Mouse (Mus musculus) adrenal gland, postnatal 36 days (tissue): ENCODE measurements at regions not wholly inside any gene's neighbourhood (a gene's known extent, or its start where the extent isn't known, plus 50 kb on each side); places are given as distances from the start of the nearest gene placed in this dataset.
A peak's percentile ranks its signal among the peaks of the same experiment; 100 is the strongest.

Experiments used
- DNase-seq, 2 experiments: peaks; one replicate each; pipeline ENCODE4 v3.0.0; 2021; ENCODE audit warnings: mixed read lengths in 1 of 2

- no peak for DNase-seq
Measured at GRCm38 (mm10) chr1:138771307-138772011, 76.9 kb downstream of the Lhx9 start.

GRCm38 (mm10) chr1:138762876-138763275 is 85.5 kb downstream of the Lhx9 start:
- DNase-seq: no peak

- no peak for DNase-seq
Measured at GRCm38 (mm10) chr1:138757777-138758176, 90.6 kb downstream of the Lhx9 start.

GRCm38 (mm10) chr1:138733308-138733707 is 113.4 kb upstream of the Nek7 start:
- DNase-seq: no peak

GRCm38 (mm10) chr1:138731008-138731407 is 111.1 kb upstream of the Nek7 start:
- no peak for DNase-seq

DNA sequence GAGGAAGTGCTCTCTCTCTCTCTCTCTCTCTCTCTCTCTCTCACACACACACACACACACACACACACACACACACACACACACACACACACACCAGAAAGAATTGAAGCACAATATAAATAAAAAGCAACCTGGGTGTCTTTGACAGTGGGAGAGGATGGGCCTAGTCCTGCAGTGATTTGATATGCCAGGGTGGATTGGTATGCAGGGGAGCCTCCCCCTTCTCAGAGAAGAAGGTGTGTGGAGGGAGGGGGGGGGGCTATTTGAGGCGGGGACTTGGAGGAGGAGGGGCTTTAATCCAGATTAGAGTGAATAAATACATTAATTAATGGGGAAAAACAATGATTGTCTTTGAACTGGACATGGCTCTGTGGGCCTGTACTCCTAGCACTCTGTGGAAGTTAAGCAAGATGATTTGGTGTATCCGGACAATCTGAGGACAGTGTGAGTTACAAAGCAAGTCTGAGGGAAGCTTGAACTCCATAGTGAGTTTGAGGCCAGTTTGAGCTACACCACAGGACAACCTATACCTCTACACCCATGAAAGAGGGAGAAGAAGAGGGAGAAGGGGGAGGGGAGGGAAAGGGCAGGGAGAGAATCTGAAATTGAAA is 109.3 kb upstream of the Nek7 start:
- no peak for DNase-seq

DNA sequence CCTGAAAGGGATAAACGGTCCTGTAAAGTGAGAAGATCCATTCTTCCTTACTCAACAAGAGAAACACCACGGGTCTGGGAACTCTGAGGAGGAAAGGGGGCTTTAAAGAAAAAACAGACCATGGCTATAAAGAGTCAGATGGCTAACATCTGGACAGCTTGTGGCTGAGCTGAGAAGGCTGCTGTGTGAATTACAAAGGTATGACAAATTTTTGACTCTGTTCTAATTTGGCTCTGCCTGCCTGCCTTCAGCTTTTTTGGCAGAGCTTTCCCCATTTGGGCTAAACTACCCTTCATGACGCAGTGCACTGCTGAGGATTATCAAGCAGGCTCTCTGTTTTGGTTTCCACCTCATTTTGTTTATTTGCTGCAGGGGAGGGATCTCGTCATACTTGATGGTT is 100.8 kb upstream of the Nek7 start:
- DNase-seq: no peak

DNA sequence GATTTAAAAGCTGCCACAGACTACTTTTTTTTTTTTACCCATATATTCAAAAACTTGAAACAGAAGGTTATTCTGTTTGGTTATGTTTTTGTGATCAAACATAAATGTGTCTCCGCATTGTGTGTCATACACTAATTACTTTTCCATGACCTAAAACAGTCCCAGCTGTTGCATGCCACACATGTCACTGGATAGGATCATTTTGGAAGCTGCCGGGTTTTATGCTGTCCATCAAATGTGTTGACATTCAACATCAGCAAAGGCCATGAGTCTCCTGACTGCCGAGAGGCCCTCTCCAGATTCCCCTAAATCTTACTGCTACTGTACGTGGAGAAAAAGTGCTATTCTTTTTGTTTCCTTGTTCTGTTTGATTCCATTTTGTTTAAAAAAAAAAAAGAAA is 99.4 kb upstream of the Nek7 start:
- DNase-seq: no peak

DNA sequence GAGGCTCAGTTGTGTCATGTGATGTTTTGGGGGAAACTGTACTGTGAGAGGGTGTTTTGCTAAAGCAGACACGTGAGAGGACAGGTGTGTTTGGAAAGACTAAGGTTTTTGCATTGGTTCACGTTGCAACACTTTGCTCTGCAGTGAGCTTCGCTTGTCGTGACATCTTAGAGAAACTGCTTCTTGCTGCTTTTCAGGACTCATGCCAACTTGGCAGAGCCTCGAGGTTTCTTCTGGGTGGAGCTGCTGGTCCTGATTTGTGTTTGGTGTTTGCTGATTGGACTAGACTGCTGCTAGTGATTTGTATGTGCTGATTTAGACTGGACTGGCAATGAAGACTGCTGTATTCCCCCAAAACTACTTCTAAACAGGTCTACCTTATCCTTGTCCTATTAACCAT is 97.0 kb upstream of the Nek7 start:
- no peak for DNase-seq

GRCm38 (mm10) chr1:138715162-138715561 is 95.2 kb upstream of the Nek7 start:
- peak in 1 of 2 experiments; percentile 11 for DNase-seq

GRCm38 (mm10) chr1:138709229-138709608 is 89.3 kb upstream of the Nek7 start:
- DNase-seq: no peak

DNA sequence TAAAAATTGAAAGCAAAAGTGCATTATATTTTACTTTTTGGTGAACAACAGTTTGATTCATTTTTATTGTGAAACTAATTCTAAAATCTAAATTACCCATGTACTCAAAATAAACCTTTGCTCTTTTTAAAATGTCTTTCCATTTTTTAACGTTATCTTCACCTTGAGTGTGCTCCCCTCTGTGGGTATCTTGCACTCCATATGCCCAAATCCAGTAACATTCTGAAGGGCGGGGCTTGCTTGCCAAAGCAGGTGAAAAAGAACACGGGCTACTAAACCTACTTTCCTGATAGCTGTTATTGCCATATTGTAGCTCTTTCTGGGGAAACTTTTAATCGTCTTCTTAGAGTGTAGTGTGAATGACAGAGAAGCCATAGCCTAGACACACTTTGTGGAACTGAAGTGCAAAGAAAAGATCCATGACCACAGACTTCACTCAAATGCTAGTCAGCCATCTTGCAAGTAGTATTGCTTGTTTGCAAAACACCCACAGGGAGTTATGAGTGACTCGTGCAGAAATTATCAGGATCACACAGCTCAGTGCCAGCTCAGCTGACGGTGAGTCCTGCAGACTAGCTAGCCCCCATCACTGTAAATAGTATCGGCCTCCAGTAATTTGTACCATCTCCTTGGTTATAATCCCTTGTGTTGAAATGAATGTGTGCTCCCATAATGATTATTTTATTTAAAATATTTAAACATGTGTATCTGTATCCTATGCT is 88.7 kb upstream of the Nek7 start:
- no peak for DNase-seq

- no peak for DNase-seq
Measured at GRCm38 (mm10) chr1:138707913-138708312, 88.0 kb upstream of the Nek7 start.

DNA sequence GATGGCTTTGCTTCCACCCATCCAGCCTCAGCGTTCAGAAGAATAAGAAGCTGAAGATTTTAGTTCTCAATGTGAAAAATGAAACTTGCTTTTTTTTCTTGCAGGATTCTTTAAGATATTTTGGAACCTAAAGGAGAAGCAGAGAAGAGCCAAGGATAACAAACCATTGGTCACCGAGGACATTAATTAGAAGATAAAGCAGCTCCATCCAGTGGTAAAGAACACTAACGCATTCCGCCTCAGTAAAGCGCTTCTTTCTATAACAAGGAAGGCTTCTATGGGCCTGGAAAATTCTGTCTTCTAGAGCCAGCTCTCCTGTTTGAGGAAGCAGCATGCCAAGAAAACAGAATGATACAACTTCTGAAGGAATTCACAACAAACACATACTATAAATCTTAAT is 83.3 kb upstream of the Nek7 start:
- DNase-seq: no peak

DNA sequence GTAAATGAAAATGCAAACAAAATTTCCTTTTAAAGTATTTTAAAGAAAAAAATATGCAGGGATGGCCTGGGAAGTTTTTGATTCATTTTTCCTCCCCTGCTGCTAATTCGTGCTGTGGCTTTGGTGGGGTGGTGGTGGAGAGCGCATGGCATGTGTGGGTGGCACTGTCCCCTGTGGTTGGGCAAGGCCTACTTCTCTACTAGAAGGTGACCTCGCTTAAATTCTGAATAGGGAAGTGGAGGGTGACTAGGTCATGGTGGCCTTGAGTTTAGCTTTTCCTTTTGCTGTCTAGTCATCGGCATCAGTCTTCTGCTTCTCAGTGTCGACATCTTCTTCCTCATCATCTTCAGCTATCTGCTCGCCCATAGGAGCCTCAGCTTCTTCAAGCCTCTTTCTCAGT is 69.3 kb upstream of the Nek7 start:
- DNase-seq: no peak

GRCm38 (mm10) chr1:138686746-138687145 is 66.8 kb upstream of the Nek7 start:
- peak; percentile 63 to 66 for DNase-seq

- no peak for DNase-seq
Measured at GRCm38 (mm10) chr1:138683711-138684110, 63.8 kb upstream of the Nek7 start.

GRCm38 (mm10) chr1:138681970-138682369 is 62.0 kb upstream of the Nek7 start:
- DNase-seq: no peak

DNA sequence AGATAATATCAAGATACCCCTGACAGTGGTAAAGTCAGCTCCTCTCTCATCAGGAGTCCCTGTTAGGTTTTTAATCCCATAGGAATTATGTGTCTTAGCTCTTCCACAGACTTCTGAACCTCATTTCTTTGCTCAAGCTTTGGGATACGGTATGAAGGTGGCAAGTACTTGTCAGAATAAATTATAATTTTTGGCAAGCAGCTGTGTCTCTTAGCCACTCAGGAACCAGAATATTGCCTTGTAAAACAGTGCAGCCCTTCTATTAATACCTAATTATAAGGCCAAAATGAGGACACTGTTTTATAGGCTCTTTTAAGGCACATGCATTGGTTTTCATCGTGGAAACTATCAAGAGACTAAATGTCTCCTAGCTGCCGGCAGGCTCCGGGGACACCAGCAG is 54.3 kb upstream of the Nek7 start:
- DNase-seq: no peak
